Mouse (Mus musculus) heart, postnatal 0 days (tissue): ENCODE measurements at regions not wholly inside any gene's neighbourhood (a gene's known extent, or its start where the extent isn't known, plus 50 kb on each side); places are given as distances from the start of the nearest gene placed in this dataset.

Experiments used
- ATAC-seq: fragments of 200-750 bp; cut with Nextera tagmentation; 2 replicates; pipeline ENCODE4 v1.8.0; 2017; ENCODE audit warnings: low read depth, moderate number of reproducible peaks, moderate library complexity; ENCODE audit not compliant: insufficient read depth
- DNase-seq: peaks from one replicate; pipeline ENCODE4 v3.0.0-alpha.2; 2016; ENCODE audit warnings: low spot score
- H3K27ac ChIP-seq: fragments of 300-500 bp; sonication (generic); 2 replicates; pipeline ENCODE4 v1.5.1; 2014; ENCODE audit warnings: low read depth, mild to moderate bottlenecking
- H3K27me3 ChIP-seq: fragments of 300-500 bp; sonication (generic); 2 replicates; pipeline ENCODE4 v1.6.1; 2014; ENCODE audit warnings: low read length, mixed read lengths; ENCODE audit not compliant: control insufficient read depth, insufficient read depth
- H3K36me3 ChIP-seq: fragments of 300-500 bp; sonication (generic); replicated peaks from 2 replicates; pipeline ENCODE4 v1.6.1; 2014; ENCODE audit warnings: low read length, mixed read lengths; ENCODE audit not compliant: control insufficient read depth, insufficient read depth
- H3K4me1 ChIP-seq: fragments of 300-500 bp; sonication (generic); 2 replicates; pipeline ENCODE4 v1.6.1; 2014; ENCODE audit warnings: antibody characterized with exemption; ENCODE audit not compliant: control insufficient read depth, insufficient read depth
- H3K4me2 ChIP-seq: fragments of 300-500 bp; sonication (generic); 2 replicates; pipeline ENCODE4 v1.6.1; 2014; ENCODE audit warnings: low read depth, mild to moderate bottlenecking, low read length, moderate library complexity
- H3K4me3 ChIP-seq: fragments of 300-500 bp; sonication (generic); 2 replicates; pipeline ENCODE4 v1.5.1; 2014; ENCODE audit warnings: low read depth, low read length
- H3K9ac ChIP-seq: fragments of 300-500 bp; sonication (generic); replicated peaks from 2 replicates; pipeline ENCODE4 v1.6.1; 2014; ENCODE audit warnings: low read depth, low read length, mixed read lengths
- H3K9me3 ChIP-seq: fragments of 300-500 bp; sonication (generic); replicated peaks from 2 replicates; pipeline ENCODE4 v1.6.1; 2016; ENCODE audit warnings: low read length; ENCODE audit not compliant: control insufficient read depth
- CTCF ChIP-seq: IDR thresholded peaks from 2 replicates; pipeline ENCODE4 v1.5.1; 2016; ENCODE audit warnings: antibody characterized with exemption, control low read depth, low read depth
- EP300 ChIP-seq: IDR thresholded peaks from 2 replicates; pipeline ENCODE4 v1.6.1; 2016; ENCODE audit warnings: antibody characterized with exemption, low read depth
- WGBS: fragments of 180-500 bp; shearing (Covaris S2); extraction: QIAGEN DNeasy Blood & Tissue Kit; methylation state at CpG from one replicate; pipeline ENCODE4 v1.1.7; 2014; 5-methylcytosine and 5-hydroxymethylcytosine counted together

DNA sequence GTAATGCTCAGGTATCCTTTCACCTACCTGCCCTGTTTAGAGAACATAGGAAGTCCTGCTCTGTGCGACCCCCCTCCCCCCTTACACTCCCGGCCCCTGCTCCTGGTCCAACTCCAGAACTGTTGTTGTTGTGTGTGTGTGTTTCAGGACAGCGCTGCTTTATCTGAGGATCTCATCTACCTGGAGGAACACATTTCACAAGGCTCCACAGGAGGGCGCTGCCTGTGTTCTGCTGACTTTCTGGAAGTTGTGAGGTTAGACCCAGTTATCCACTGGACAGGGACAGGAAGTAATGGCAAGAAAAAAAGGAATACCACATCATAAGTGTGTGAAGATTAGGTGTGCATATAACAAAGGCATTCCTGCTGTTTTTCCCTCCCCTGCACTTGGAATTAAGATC lies 81.8 kb downstream of the Arrdc4 start:
- WGBS, result 53% methylated on average over 4 of the region's 4 CpGs
- TF ChIP-seq CTCF, result no peak
- no peak for TF ChIP-seq EP300
- H3K36me3 ChIP-seq, result no peaks in the 10 kb centered on the region

DNA sequence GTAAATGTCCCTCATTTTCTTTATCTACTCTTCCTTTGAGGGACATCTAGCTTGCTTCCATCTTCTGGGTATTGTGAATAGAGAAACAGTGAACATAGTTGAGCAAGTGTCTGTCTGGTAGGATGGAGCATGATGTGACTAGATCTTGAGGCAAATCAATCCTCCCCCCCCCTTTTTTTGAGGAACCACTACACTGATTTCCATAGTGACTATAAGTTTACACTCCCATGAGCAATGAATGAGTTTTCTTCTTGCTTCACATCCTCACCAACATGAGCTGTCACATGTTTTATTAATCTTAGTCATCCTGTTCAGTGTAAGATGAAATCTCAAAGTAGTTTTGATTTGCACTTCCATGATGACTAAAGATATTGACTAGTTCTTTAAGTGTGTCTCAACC lies 92.7 kb downstream of the Arrdc4 start:
- ATAC-seq (no peak), DNase-seq (no peak)
- no peak for TF ChIP-seq EP300
- no peak for TF ChIP-seq CTCF
- Histone ChIP-seq H3K27ac (no peak overlapping the region), H3K27me3 (no peaks in the 10 kb centered on the region), H3K4me2 (no peak overlapping the region), H3K9ac (no peak overlapping the region), H3K9me3 (no peaks in the 10 kb centered on the region), H3K36me3 (no peaks in the 10 kb centered on the region), H3K4me1 (no peaks in the 10 kb centered on the region), H3K4me3 (no peak overlapping the region)

More for the DNA sequence above, 81.8 kb downstream of the Arrdc4 start:
- ATAC-seq, result no peak
- Histone ChIP-seq H3K9me3 (no peaks in the 10 kb centered on the region), H3K4me2 (no peak overlapping the region), H3K4me1 (no peaks in the 10 kb centered on the region), H3K4me3 (no peak overlapping the region), H3K27me3 (no peaks in the 10 kb centered on the region), H3K27ac (no peak overlapping the region), H3K9ac (no peak overlapping the region)
- no peak for DNase-seq

DNA sequence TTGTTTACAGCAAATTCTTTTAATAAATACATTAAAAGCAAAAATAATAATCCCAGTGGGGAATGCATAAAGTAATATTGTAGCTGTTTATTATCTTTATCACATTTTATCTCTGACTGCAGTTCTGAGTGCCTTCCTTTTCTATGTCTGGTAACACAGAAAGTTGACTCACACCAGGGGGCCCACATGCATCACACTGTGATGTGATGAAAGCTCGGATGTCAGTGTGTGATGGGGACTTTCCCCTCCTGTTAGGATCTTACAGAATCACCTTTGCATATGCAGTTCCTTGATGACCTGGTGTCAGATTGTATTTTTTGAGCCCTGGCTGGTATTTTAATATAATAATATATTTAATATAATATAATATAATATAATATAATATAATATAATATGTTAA lies 95.5 kb downstream of the Arrdc4 start:
- H3K9me3 ChIP-seq, result no peaks in the 10 kb centered on the region
- WGBS, result 43% methylated on average over 1 of the region's 1 CpGs

DNA sequence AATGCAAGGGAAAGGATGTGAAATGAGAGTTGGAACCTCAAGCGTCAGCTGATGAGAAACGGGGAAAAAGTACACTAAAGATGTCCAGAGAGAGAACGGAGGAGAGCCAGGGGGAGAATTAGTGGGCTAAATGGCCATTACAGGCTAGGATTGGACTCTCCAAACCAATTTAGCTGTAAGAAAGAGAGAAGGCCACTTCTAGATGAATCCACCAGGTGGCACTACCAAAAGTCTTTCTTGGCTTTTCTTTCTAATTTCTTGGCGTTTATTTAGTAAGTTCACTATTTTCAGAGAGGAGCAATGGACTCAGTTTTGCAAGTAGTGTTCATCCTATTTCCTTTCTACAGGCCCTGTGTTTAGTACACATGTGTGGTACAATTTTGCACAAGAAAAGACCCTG lies 97.6 kb downstream of the Arrdc4 start:
- no peak for ATAC-seq
- peak; percentile 5 for DNase-seq

More for the DNA sequence above, 95.5 kb downstream of the Arrdc4 start:
- no peak for TF ChIP-seq CTCF
- TF ChIP-seq EP300, result no peak
- H3K36me3 ChIP-seq, result no peaks in the 10 kb centered on the region
- no peak overlapping the region for H3K4me3 ChIP-seq
- no peaks in the 10 kb centered on the region for H3K4me1 ChIP-seq
- no peak overlapping the region for H3K4me2 ChIP-seq
- H3K27me3 ChIP-seq, result no peaks in the 10 kb centered on the region
- ATAC-seq (no peak), DNase-seq (no peak)
- H3K27ac ChIP-seq, result no peak overlapping the region
- no peak overlapping the region for H3K9ac ChIP-seq

DNA sequence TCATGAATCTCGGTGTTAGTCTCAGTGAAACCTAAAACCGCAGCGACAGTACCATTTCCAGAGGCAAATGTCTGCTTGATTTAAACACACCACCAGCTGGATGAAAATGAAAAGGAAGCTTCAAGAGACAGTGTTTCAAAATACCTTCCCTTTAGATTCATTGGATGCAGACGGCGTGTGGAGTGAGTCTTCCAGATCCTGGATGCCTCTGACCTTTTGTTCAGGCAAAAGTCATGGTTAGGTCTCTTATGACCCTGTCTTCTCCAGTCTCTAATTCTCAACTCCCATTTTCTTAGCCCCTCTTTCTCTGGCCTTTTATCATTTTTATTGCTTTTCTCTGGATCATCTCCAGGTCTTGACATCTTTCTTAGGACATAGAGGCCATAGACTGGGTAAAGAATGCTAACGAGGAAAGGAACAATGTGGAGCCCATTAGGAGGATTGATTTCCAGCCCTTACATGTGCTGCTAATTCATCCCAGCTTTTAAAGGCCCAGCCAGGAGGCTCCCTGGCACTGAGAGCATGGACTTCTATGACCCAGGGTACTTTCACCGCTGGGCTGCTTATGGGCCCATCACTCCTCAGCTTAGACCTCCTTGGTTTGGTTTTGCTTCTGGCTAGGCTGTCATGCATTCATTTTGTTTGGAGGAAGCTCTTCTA lies 111.4 kb downstream of the Arrdc4 start:
- Histone ChIP-seq H3K9ac (no peak overlapping the region), H3K27ac (no peak overlapping the region), H3K9me3 (no peaks in the 10 kb centered on the region), H3K4me1 (no peaks in the 10 kb centered on the region), H3K4me3 (no peak overlapping the region), H3K27me3 (no peaks in the 10 kb centered on the region), H3K36me3 (no peaks in the 10 kb centered on the region), H3K4me2 (no peak overlapping the region)
- WGBS, result 90% methylated on average over 7 of the region's 7 CpGs
- DNase-seq (no peak), ATAC-seq (no peak)
- TF ChIP-seq CTCF (no peak), EP300 (no peak)

More for the DNA sequence above, 97.6 kb downstream of the Arrdc4 start:
- H3K4me1 ChIP-seq, result no peaks in the 10 kb centered on the region
- no peaks in the 10 kb centered on the region for H3K9me3 ChIP-seq
- no peak overlapping the region for H3K9ac ChIP-seq
- TF ChIP-seq CTCF (peak; percentile 52), EP300 (no peak)
- H3K4me2 ChIP-seq, result no peak overlapping the region
- no peaks in the 10 kb centered on the region for H3K27me3 ChIP-seq
- H3K36me3 ChIP-seq, result no peaks in the 10 kb centered on the region
- H3K27ac ChIP-seq, result no peak overlapping the region
- WGBS, result 52% methylated on average over 4 of the region's 4 CpGs
- H3K4me3 ChIP-seq, result no peak overlapping the region

DNA sequence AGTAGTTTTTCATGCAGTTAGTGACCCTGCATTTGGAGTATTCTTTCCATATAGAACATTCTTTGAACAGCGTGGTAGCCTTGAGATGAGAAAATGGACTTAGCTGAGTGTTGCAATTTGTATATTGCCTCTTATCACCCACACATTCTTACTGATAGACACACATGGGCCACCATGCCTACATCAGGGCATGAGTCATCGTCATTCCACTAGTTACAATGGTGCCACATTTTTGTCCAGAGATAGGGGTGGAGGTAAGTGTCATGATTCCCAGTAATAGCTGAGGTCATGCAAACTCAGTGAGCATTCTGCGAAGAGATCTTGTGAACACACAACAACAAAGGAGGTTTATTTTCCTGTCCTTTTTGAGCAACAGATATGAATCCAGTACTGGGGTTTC lies 128.0 kb downstream of the Arrdc4 start:
- no peak for TF ChIP-seq CTCF
- no peak for TF ChIP-seq EP300
- Histone ChIP-seq H3K27ac (peak overlapping the region; percentile 26; the same call in 1 of the 2 replicates), H3K4me2 (no peak overlapping the region), H3K36me3 (no peaks in the 10 kb centered on the region), H3K4me1 (0 out of 2 replicates have a peak, but pooled peaks cover 10% of the 10 kb centered on the region), H3K4me3 (no peak overlapping the region), H3K9ac (no peak overlapping the region), H3K9me3 (no peaks in the 10 kb centered on the region), H3K27me3 (no peaks in the 10 kb centered on the region)
- 26% methylated on average over 3 of the region's 3 CpGs for WGBS
- ATAC-seq (peak; percentile 88), DNase-seq (peak; percentile 11)
